Mouse (Mus musculus): Measurements from ENCODE around the gene Akap8. TPM values are rescaled to one million over a fixed set of nuclear protein-coding genes. Genes with fewer than 3 reads are reported as not detected.
A peak's percentile ranks its signal among the peaks of the same experiment; 100 is the strongest.

Gene Akap8
- polyA plus RNA-seq, 1 experiment from 2014 or later: 51.6 TPM

DNA sequence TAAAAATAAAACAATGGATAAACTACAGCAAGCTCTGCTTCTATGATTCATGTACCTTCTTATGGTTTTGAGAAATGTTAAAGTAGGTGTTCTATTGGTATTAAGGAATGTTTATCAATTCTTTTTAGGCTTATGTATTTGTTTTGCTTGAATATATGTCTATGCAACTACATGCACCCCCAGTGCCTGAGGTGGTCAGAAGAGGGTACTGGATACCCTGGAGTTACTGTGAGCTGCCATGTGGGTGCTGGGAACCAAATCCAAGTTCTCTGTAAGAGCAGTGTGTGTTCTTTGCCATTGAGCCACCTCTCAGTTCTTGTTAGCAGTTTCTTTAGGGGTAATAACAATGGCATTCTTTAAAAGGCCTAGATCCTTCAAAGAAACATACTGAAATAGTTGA, 30.7 kb upstream of the Akap8 start:
- H3K4me2 ChIP-seq (ENCODE audit: low read length): no peak overlapping the region
- H3K4me3 ChIP-seq (replicated peaks; ENCODE audit: low read depth, low read length): no peak overlapping the region
- H3K27ac ChIP-seq (replicated peaks; ENCODE audit: low read depth, low read length): no peak overlapping the region
- ATAC-seq (ENCODE audit: low FRiP score, low TSS enrichment): no peak
- H3K27me3 ChIP-seq (ENCODE audit: control insufficient read depth, insufficient read depth, low read length): no peaks in the 10 kb centered on the region
- peaks cover 27% of the 10 kb centered on the region for H3K36me3 ChIP-seq (ENCODE audit: control insufficient read depth, insufficient read depth, low read length)
- H3K9me3 ChIP-seq (ENCODE audit: control insufficient read depth, low read length): no peaks in the 10 kb centered on the region
- H3K9ac ChIP-seq (replicated peaks; ENCODE audit: low read length): no peak overlapping the region
- H3K4me1 ChIP-seq (ENCODE audit: control insufficient read depth, insufficient read depth, low read length): peaks cover 15% of the 10 kb centered on the region
- DNase-seq: no peak

DNA sequence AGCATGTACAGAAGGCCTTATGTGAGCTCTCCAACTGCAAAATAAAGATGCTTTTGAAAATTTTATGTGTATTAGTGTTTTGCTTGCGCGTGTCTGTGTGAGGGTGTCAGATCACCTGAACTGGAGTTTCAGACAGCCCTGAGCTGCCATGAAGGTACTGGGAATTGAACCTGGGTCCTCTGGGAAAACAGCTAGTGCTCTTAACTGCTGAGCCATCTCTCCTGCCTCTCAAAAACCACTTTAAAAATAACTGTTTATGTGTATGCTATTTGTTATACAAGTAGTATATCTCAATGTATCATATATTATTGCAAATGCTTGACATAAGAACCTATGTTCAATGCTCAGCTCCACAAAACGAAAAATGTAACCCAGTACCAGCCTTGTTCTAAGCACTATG, 30.2 kb upstream of the Akap8 start:
- H3K36me3 ChIP-seq (ENCODE audit: control insufficient read depth, insufficient read depth, low read length): peaks cover 23% of the 10 kb centered on the region
- no peaks in the 10 kb centered on the region for H3K27me3 ChIP-seq (ENCODE audit: control insufficient read depth, insufficient read depth, low read length)
- H3K4me2 ChIP-seq (ENCODE audit: low read length): peak overlapping the region; percentile 90
- H3K9me3 ChIP-seq (ENCODE audit: control insufficient read depth, low read length): no peaks in the 10 kb centered on the region
- H3K4me3 ChIP-seq (replicated peaks; ENCODE audit: low read depth, low read length): peak overlapping the region; percentile 88; the same call in 1 of the 2 replicates
- H3K4me1 ChIP-seq (ENCODE audit: control insufficient read depth, insufficient read depth, low read length): peaks cover 15% of the 10 kb centered on the region
- DNase-seq (no peak), ATAC-seq (ENCODE audit: low FRiP score, low TSS enrichment) (no peak)
- 81% methylated on average over 3 of the region's 3 CpGs for WGBS
- no peak overlapping the region for H3K9ac ChIP-seq (replicated peaks; ENCODE audit: low read length)
- no peak overlapping the region for H3K27ac ChIP-seq (replicated peaks; ENCODE audit: low read depth, low read length)

DNA sequence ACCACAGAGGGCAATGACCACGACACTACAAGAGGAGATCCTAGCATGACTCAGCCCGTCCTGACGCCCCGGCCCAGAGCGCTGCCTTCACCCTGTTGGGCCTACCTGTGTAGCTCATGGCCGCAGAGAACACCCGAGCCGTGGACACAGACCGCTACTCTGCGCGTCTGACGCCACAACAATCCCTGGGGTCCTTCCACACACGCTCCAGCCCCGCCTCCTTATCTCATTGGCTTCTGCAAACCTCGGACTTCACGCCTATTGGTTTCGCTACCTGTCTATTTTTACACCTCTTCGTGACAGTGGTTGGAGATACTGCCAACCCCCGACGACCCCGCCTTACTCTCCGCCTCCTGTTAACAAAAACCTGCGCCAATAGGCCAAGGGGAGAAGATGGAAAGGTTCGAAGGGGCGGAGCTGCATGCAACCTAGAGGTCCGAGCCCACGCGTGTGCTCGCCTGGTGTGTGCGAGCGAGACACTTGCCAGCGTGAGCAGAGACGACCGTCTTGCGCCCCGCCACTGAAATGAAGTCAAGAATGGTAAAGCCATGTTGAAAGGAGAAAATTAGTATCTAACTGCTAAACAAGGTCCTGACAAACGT, 29.4 kb upstream of the Akap8 start, which contains the start of gene Akap8l:
Akap8l (minus strand) TSS at position 226 of the 602 bp plus-strand sequence.
- DNase-seq (peak; percentile 98), ATAC-seq (ENCODE audit: low FRiP score, low TSS enrichment) (peak; percentile 98)
- Histone ChIP-seq H3K36me3 (ENCODE audit: control insufficient read depth, insufficient read depth, low read length) (peaks cover 15% of the 10 kb centered on the region), H3K9me3 (ENCODE audit: control insufficient read depth, low read length) (no peaks in the 10 kb centered on the region), H3K9ac (replicated peaks; ENCODE audit: low read length) (peak within 1 kb of the TSS; percentile 78), H3K4me1 (ENCODE audit: control insufficient read depth, insufficient read depth, low read length) (peaks cover 15% of the 10 kb centered on the region), H3K27ac (replicated peaks; ENCODE audit: low read depth, low read length) (peak within 1 kb of the TSS; percentile 90), H3K4me2 (ENCODE audit: low read length) (peak within 1 kb of the TSS; percentile 90), H3K27me3 (ENCODE audit: control insufficient read depth, insufficient read depth, low read length) (no peaks in the 10 kb centered on the region), H3K4me3 (replicated peaks; ENCODE audit: low read depth, low read length) (peak within 1 kb of the TSS; percentile 88)
- WGBS: under 1% methylated on average over 37 of the region's 37 CpGs

DNA sequence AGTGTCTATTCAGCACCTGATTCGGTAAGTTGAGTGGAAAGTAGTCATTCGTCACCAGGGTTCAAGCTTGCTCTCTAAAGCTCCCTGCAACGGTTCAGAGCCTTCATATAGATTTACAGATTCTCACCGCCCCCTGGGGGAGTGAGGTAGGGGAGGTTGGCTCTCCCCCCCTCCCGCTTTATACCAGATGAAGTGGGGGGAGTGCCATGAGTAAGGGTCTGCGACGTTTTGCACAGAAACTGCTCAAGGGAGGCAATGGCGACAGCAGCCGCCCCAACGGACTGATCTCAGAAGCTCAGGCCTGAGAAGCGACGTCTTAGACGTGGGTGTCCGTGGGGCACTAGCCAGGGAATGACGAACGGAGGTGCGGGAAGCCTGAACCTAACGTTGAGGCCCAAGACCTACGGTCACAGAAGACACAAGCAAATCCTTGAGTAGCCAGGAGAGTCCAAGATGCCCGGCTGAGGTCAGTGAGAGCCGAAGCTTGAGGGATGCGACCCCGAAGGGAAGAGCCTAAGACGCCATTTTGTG, 28.9 kb upstream of the Akap8 start:
- WGBS: under 1% methylated on average over 24 of the region's 24 CpGs
- Histone ChIP-seq H3K4me3 (replicated peaks; ENCODE audit: low read depth, low read length) (peak overlapping the region; percentile 88), H3K27ac (replicated peaks; ENCODE audit: low read depth, low read length) (peak overlapping the region; percentile 90), H3K36me3 (ENCODE audit: control insufficient read depth, insufficient read depth, low read length) (peaks cover 12% of the 10 kb centered on the region), H3K4me1 (ENCODE audit: control insufficient read depth, insufficient read depth, low read length) (peaks cover 15% of the 10 kb centered on the region), H3K27me3 (ENCODE audit: control insufficient read depth, insufficient read depth, low read length) (no peaks in the 10 kb centered on the region), H3K9ac (replicated peaks; ENCODE audit: low read length) (peak overlapping the region; percentile 78), H3K4me2 (ENCODE audit: low read length) (peak overlapping the region; percentile 90), H3K9me3 (ENCODE audit: control insufficient read depth, low read length) (no peaks in the 10 kb centered on the region)
- ATAC-seq (ENCODE audit: low FRiP score, low TSS enrichment) (no peak; the same call in 1 of the 2 replicates), DNase-seq (no peak)

DNA sequence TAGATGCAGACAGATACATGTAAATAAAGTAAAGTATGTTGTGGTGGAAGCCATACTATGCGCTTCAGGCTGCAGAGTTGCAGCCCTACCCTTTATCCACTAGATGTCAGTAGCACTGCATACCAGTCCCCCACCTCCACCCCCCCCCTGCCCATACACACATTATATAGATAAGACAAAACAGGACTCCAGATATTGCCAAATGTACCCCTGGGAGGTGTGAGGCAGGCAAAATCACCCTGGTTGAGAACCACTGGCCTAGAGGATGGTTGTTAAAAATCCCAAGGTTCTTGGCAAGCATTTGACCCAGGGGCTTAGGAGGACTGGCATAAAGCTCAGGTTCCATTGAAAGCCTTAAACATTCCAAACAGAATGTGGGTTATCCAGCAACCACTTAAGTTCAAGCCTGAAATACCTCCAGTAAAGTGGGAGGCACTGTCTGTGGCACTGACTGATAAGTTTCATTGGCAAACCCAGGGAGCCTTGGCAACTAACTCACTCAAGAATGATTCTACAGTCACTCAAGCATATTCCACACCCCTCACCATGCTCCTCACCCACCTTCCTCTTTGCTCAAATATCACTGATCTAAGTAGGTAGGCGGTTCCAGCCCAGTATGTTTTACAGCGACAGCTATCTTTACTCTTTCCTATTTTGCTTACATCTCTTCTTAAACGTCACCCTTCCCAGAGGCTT, 28.1 kb upstream of the Akap8 start:
- Histone ChIP-seq H3K9me3 (ENCODE audit: control insufficient read depth, low read length) (no peaks in the 10 kb centered on the region), H3K36me3 (ENCODE audit: control insufficient read depth, insufficient read depth, low read length) (peaks cover 12% of the 10 kb centered on the region), H3K4me2 (ENCODE audit: low read length) (peak overlapping the region; percentile 90), H3K9ac (replicated peaks; ENCODE audit: low read length) (peak overlapping the region; percentile 78), H3K4me3 (replicated peaks; ENCODE audit: low read depth, low read length) (peak overlapping the region; percentile 88), H3K4me1 (ENCODE audit: control insufficient read depth, insufficient read depth, low read length) (peaks cover 15% of the 10 kb centered on the region), H3K27me3 (ENCODE audit: control insufficient read depth, insufficient read depth, low read length) (no peaks in the 10 kb centered on the region), H3K27ac (replicated peaks; ENCODE audit: low read depth, low read length) (peak overlapping the region; percentile 90; the same call in 1 of the 2 replicates)
- 16% methylated on average over 4 of the region's 4 CpGs for WGBS
- DNase-seq (peak; percentile 81), ATAC-seq (ENCODE audit: low FRiP score, low TSS enrichment) (no peak)

DNA sequence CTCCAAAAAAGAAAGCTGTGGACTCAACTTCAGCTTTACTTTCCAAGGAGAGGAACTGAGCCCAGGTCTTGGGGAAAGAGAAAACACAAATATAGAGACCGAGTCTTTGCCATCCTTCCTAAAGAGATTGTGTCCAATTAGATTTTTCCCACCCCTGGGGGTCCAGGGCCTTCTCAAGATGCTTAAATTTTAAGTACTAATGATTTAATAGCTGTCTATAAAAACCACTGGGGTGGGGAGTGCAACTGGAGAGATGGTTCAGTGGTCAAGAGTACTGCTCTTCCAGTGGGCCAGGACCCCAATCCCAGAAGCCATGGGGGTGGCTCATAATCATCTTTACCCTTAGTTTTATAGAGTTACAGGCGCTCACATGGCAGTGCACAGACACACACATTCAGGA, 27.4 kb upstream of the Akap8 start:
- Histone ChIP-seq H3K36me3 (ENCODE audit: control insufficient read depth, insufficient read depth, low read length) (peaks cover 16% of the 10 kb centered on the region), H3K27me3 (ENCODE audit: control insufficient read depth, insufficient read depth, low read length) (no peaks in the 10 kb centered on the region), H3K4me1 (ENCODE audit: control insufficient read depth, insufficient read depth, low read length) (peaks cover 15% of the 10 kb centered on the region), H3K27ac (replicated peaks; ENCODE audit: low read depth, low read length) (no peak overlapping the region), H3K4me3 (replicated peaks; ENCODE audit: low read depth, low read length) (peak overlapping the region; percentile 88; the same call in 1 of the 2 replicates), H3K9me3 (ENCODE audit: control insufficient read depth, low read length) (no peaks in the 10 kb centered on the region), H3K4me2 (ENCODE audit: low read length) (peak overlapping the region; percentile 90), H3K9ac (replicated peaks; ENCODE audit: low read length) (no peak overlapping the region)
- WGBS: 96% methylated on average over 2 of the region's 2 CpGs
- ATAC-seq (ENCODE audit: low FRiP score, low TSS enrichment) (no peak), DNase-seq (no peak)

DNA sequence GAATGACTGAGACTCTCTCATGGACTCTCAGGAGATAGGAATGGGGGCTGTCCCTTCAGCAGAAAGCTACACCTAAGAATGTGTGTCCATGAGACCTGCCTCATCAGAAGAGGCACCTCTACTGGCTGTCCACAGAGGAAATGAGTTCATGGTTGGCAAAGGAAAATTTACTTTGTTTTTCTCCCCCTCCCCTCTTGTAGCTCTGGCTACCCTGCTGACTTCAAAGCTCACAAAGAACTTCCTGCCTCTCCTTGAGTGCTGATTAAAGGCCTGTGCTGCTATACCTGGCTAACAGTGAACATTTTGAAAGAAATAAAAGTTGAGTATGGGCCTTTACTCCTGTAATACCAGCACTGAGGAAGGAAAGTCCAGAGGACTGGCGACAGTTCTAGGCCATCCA, 20.1 kb upstream of the Akap8 start:
- H3K9me3 ChIP-seq (ENCODE audit: control insufficient read depth, low read length): no peaks in the 10 kb centered on the region
- H3K4me2 ChIP-seq (ENCODE audit: low read length): no peak overlapping the region
- peaks cover 54% of the 10 kb centered on the region for H3K36me3 ChIP-seq (ENCODE audit: control insufficient read depth, insufficient read depth, low read length)
- DNase-seq (no peak), ATAC-seq (ENCODE audit: low FRiP score, low TSS enrichment) (no peak)
- no peak overlapping the region for H3K9ac ChIP-seq (replicated peaks; ENCODE audit: low read length)
- H3K4me1 ChIP-seq (ENCODE audit: control insufficient read depth, insufficient read depth, low read length): no peaks in the 10 kb centered on the region
- H3K27ac ChIP-seq (replicated peaks; ENCODE audit: low read depth, low read length): no peak overlapping the region
- no peak overlapping the region for H3K4me3 ChIP-seq (replicated peaks; ENCODE audit: low read depth, low read length)
- 92% methylated on average over 1 of the region's 1 CpGs for WGBS
- H3K27me3 ChIP-seq (ENCODE audit: control insufficient read depth, insufficient read depth, low read length): no peaks in the 10 kb centered on the region

DNA sequence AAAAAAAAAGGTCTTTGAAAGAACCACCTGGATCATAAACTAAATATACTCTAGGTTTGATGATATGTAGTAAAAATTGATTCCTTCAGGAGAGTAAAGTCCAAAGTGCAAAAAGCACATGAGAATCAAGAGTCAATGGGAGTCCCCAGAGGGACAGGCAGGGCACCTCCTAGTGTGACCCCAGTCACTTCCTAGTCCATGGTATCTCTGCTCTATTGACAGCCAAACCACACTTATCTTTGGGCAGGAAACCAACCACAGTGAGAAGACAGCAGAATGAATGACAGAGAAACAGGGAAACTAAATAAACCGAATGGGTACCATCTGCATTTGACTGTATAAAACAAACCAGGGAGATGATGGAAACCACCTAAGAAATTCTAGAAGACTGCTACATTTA, 19.1 kb upstream of the Akap8 start:
- H3K4me3 ChIP-seq (replicated peaks; ENCODE audit: low read depth, low read length): no peak overlapping the region
- WGBS: 94% methylated on average over 1 of the region's 1 CpGs

More for the DNA sequence above, 19.1 kb upstream of the Akap8 start:
- no peak overlapping the region for H3K9ac ChIP-seq (replicated peaks; ENCODE audit: low read length)
- no peak overlapping the region for H3K4me2 ChIP-seq (ENCODE audit: low read length)
- no peaks in the 10 kb centered on the region for H3K9me3 ChIP-seq (ENCODE audit: control insufficient read depth, low read length)
- peaks cover 63% of the 10 kb centered on the region for H3K36me3 ChIP-seq (ENCODE audit: control insufficient read depth, insufficient read depth, low read length)
- DNase-seq (no peak), ATAC-seq (ENCODE audit: low FRiP score, low TSS enrichment) (no peak)
- no peak overlapping the region for H3K27ac ChIP-seq (replicated peaks; ENCODE audit: low read depth, low read length)
- H3K27me3 ChIP-seq (ENCODE audit: control insufficient read depth, insufficient read depth, low read length): no peaks in the 10 kb centered on the region
- no peaks in the 10 kb centered on the region for H3K4me1 ChIP-seq (ENCODE audit: control insufficient read depth, insufficient read depth, low read length)
